8 mouse cellular contexts compared by ENCODE assay signal in the genomic region with DNA sequence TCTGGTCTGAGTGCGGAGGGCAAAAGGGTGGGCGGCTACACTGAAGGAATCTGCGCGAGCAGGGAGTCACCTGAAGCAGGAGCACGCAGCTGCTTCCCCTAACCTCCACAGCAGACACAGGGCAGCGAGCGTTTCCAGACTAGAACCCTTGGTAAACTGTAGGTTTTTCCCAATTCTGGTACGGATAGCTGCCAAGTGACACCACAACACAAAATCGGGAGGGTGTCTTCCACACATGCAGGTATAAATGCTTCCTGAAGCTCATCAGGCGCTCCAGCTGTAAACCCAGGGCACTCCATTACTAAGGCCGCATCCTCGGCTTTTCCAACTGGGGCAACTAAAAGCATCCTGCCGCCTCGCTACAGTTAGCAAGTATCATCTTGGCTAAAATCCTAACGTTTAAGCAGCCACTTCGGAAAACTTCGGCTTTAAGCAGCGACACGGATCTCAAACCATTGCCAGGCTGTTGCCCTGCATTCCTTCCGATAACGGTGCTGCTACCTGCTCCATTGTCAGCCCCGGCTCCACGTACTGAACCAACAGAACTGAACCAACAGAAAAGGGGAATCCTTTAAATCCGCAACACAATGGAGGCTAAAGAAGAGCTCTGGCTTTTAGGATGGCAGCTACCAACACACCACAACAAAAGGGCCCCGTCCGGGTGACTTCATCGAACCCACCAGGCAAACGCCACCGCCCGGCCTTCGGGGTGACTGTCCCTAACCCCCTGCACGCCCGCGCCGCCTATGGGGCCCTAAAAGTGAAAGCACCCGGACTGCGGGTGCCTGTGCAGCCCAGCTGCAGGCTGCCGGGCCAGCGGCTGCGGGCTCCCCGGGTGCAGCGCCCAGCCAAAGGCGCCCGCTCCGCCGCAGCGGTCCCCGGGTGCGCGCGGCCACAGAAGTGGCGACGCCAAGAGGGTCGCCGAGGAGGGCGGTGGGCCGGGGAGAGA. TPM values are rescaled to one million over a fixed set of nuclear protein-coding genes. Genes with fewer than 3 reads are reported as not detected.
DNase-seq lines count a peak whose midpoint lies in the region; ATAC-seq and TF ChIP-seq lines count a peak whose summit lies in the region.

No protein-coding gene starts in this region.

- H3K27me3 ChIP-seq in heart, embryonic 12.5 days (replicated peaks) = no peaks in the 10 kb centered on the region
- H3K27me3 ChIP-seq in kidney, postnatal 0 days (ENCODE audit: insufficient read depth, low read length) = no peaks in the 10 kb centered on the region
- peaks cover 24% of the 10 kb centered on the region; the same call in 1 of the 2 replicates for H3K27me3 ChIP-seq in liver, embryonic 12.5 days (replicated peaks)
- H3K27me3 ChIP-seq in splenic B cell, adult 2 months (ENCODE audit: control insufficient read depth, insufficient read depth, low read length, poor library complexity, severe bottlenecking) = no peaks in the 10 kb centered on the region; the same call in 1 of the 2 replicates

- peak; percentile 85 for DNase-seq in 416B (ENCODE audit: low read depth)
- peak; percentile 82 for DNase-seq in kidney, postnatal 0 days (ENCODE audit: low spot score)
- DNase-seq in naive thymus-derived CD4-positive, alpha-beta T cell, adult 2 months (ENCODE audit: low read depth) = peak; percentile 86
- DNase-seq in splenic B cell, adult 2 months (ENCODE audit: low read depth, low spot score) = peak; percentile 87

- peaks cover 9% of the 10 kb centered on the region; the same call in 1 of the 2 replicates for H3K36me3 ChIP-seq in heart, embryonic 12.5 days
- no peaks in the 10 kb centered on the region for H3K36me3 ChIP-seq in kidney, postnatal 0 days (ENCODE audit: insufficient read depth, low read length)
- no peaks in the 10 kb centered on the region for H3K36me3 ChIP-seq in liver, embryonic 12.5 days
- peaks cover 2% of the 10 kb centered on the region; the same call in 1 of the 2 replicates for H3K36me3 ChIP-seq in splenic B cell, adult 2 months (ENCODE audit: control insufficient read depth, insufficient read depth, low read length, poor library complexity, severe bottlenecking)

- H3K4me1 ChIP-seq in bone marrow, adult 2 months (ENCODE audit: control insufficient read depth, insufficient read depth, low read length) = peaks cover 1% of the 10 kb centered on the region; the same call in 1 of the 2 replicates
- no peaks in the 10 kb centered on the region; the same call in 1 of the 2 replicates for H3K4me1 ChIP-seq in embryonic fibroblast, embryonic 13.5 days (ENCODE audit: control insufficient read depth, insufficient read depth, low read length)
- H3K4me1 ChIP-seq in heart, embryonic 12.5 days (replicated peaks) = peaks cover 37% of the 10 kb centered on the region
- no peaks in the 10 kb centered on the region; the same call in 1 of the 2 replicates for H3K4me1 ChIP-seq in kidney, postnatal 0 days (replicated peaks; ENCODE audit: insufficient read depth, low read length)
- H3K4me1 ChIP-seq in liver, embryonic 12.5 days = peaks cover 21% of the 10 kb centered on the region

- peak; percentile 85 for ATAC-seq in heart, embryonic 12.5 days (ENCODE audit: insufficient number of reproducible peaks, low FRiP score)
- ATAC-seq in kidney, postnatal 0 days (replicated peaks; ENCODE audit: low FRiP score, low read depth) = peak; percentile 84
- ATAC-seq in liver, embryonic 12.5 days = peak; percentile 82

- TF ChIP-seq POLR2A in bone marrow, adult 2 months (IDR thresholded peaks at IDR 0.05; ENCODE audit: borderline replicate concordance, control insufficient read depth, low read depth, low read length) = no peak
- no peak for TF ChIP-seq POLR2A in embryonic fibroblast, embryonic 13.5 days (IDR thresholded peaks at IDR 0.05; ENCODE audit: low read depth, low read length)

- H3K27ac ChIP-seq in bone marrow, adult 2 months (ENCODE audit: control insufficient read depth, insufficient read depth, low read depth, low read length, poor library complexity) = peak overlapping the region; percentile 91
- peak overlapping the region; percentile 61 for H3K27ac ChIP-seq in embryonic fibroblast, embryonic 13.5 days (ENCODE audit: insufficient read depth, low read length)
- peak overlapping the region; percentile 99 for H3K27ac ChIP-seq in heart, embryonic 12.5 days (ENCODE audit: poor library complexity, severe bottlenecking)
- peak overlapping the region; percentile 99 for H3K27ac ChIP-seq in kidney, postnatal 0 days
- peak overlapping the region; percentile 82 for H3K27ac ChIP-seq in liver, embryonic 12.5 days

- peak overlapping the region; percentile 97 for H3K9ac ChIP-seq in heart, embryonic 12.5 days
- H3K9ac ChIP-seq in kidney, postnatal 0 days (ENCODE audit: low read depth, low read length) = peak overlapping the region; percentile 97
- H3K9ac ChIP-seq in liver, embryonic 12.5 days = peak overlapping the region; percentile 80

- TF ChIP-seq CTCF in bone marrow, adult 2 months (IDR thresholded peaks at IDR 0.05; ENCODE audit: control insufficient read depth, insufficient read depth, low read length) = no peak
- no peak for TF ChIP-seq CTCF in embryonic fibroblast, embryonic 13.5 days (IDR thresholded peaks at IDR 0.05; ENCODE audit: borderline replicate concordance, insufficient read depth, low read length)
- TF ChIP-seq CTCF in kidney, postnatal 0 days (IDR thresholded peaks at IDR 0.05; ENCODE audit: low read depth) = peak; percentile 33

- H3K4me3 ChIP-seq in bone marrow, adult 2 months (replicated peaks; ENCODE audit: control insufficient read depth, low read depth, low read length) = peak overlapping the region; percentile 94
- peak overlapping the region; percentile 57 for H3K4me3 ChIP-seq in embryonic fibroblast, embryonic 13.5 days (ENCODE audit: insufficient read depth, low read length)
- peak overlapping the region; percentile 94 for H3K4me3 ChIP-seq in heart, embryonic 12.5 days
- peak overlapping the region; percentile 93 for H3K4me3 ChIP-seq in kidney, postnatal 0 days (replicated peaks; ENCODE audit: low read depth, low read length)
- H3K4me3 ChIP-seq in liver, embryonic 12.5 days = peak overlapping the region; percentile 83

- peak overlapping the region; percentile 78 for H3K4me2 ChIP-seq in heart, embryonic 12.5 days
- H3K4me2 ChIP-seq in kidney, postnatal 0 days (ENCODE audit: low read length) = peak overlapping the region; percentile 91
- H3K4me2 ChIP-seq in liver, embryonic 12.5 days = peak overlapping the region; percentile 82

- WGBS in bone marrow, adult 2 months = under 1% methylated on average over 57 of the region's 57 CpGs
- WGBS in heart, embryonic 12.5 days = under 1% methylated on average over 55 of the region's 57 CpGs
- WGBS in kidney, postnatal 0 days = under 1% methylated on average over 53 of the region's 57 CpGs
- 1% methylated on average over 53 of the region's 57 CpGs for WGBS in liver, embryonic 12.5 days (ENCODE audit: insufficient replicate concordance)

- no peaks in the 10 kb centered on the region for H3K9me3 ChIP-seq in heart, embryonic 12.5 days (replicated peaks)
- no peaks in the 10 kb centered on the region for H3K9me3 ChIP-seq in kidney, postnatal 0 days (replicated peaks; ENCODE audit: low read length)
- H3K9me3 ChIP-seq in liver, embryonic 12.5 days (replicated peaks) = no peaks in the 10 kb centered on the region

RNA-seq across cellular contexts. Expression of a gene that starts 0.6 kb away (rescaled TPM):
- polyA plus RNA-seq in bone marrow, adult 2 months (2011; ENCODE audit: insufficient read depth, insufficient read length, low replicate concordance, missing spikeins) = not detected in 2 replicates
- polyA plus RNA-seq in embryonic fibroblast, embryonic 13.5 days (2011; ENCODE audit: insufficient read length, low read depth, missing spikeins) = not detected in 2 replicates
- not detected in 2 replicates for polyA plus RNA-seq in heart, embryonic 12.5 days (2016; fragmentation: Nextera tagmentation; extraction: Ambion mirVana)
- 0.96 TPM in 1 of 2 replicates, not detected in the other for polyA plus RNA-seq in kidney, postnatal 0 days (2015; fragmentation: Nextera tagmentation; extraction: Ambion mirVana)
- not detected in 2 replicates for polyA plus RNA-seq in liver, embryonic 12.5 days (2016; fragmentation: Nextera tagmentation; extraction: Ambion mirVana)

RNA-seq across cellular contexts. Expression of a gene that starts 44.9 kb away (rescaled TPM):
- 58.2 and 62.7 TPM in 2 replicates for polyA plus RNA-seq in bone marrow, adult 2 months (2011; ENCODE audit: insufficient read depth, insufficient read length, low replicate concordance, missing spikeins)
- polyA plus RNA-seq in embryonic fibroblast, embryonic 13.5 days (2011; ENCODE audit: insufficient read length, low read depth, missing spikeins) = 110 and 112 TPM in 2 replicates
- 124 and 138 TPM in 2 replicates for polyA plus RNA-seq in heart, embryonic 12.5 days (2016; fragmentation: Nextera tagmentation; extraction: Ambion mirVana)
- 192 and 199 TPM in 2 replicates for polyA plus RNA-seq in kidney, postnatal 0 days (2015; fragmentation: Nextera tagmentation; extraction: Ambion mirVana)
- 45.5 and 47.4 TPM in 2 replicates for polyA plus RNA-seq in liver, embryonic 12.5 days (2016; fragmentation: Nextera tagmentation; extraction: Ambion mirVana)

RNA-seq across cellular contexts. Expression of a gene that starts 45.0 kb away (rescaled TPM):
- polyA plus RNA-seq in bone marrow, adult 2 months (2011; ENCODE audit: insufficient read depth, insufficient read length, low replicate concordance, missing spikeins) = 81.6 and 126 TPM in 2 replicates
- 179 and 180 TPM in 2 replicates for polyA plus RNA-seq in embryonic fibroblast, embryonic 13.5 days (2011; ENCODE audit: insufficient read length, low read depth, missing spikeins)
- polyA plus RNA-seq in heart, embryonic 12.5 days (2016; fragmentation: Nextera tagmentation; extraction: Ambion mirVana) = 142 and 152 TPM in 2 replicates
- 146 and 152 TPM in 2 replicates for polyA plus RNA-seq in kidney, postnatal 0 days (2015; fragmentation: Nextera tagmentation; extraction: Ambion mirVana)
- 136 and 137 TPM in 2 replicates for polyA plus RNA-seq in liver, embryonic 12.5 days (2016; fragmentation: Nextera tagmentation; extraction: Ambion mirVana)

RNA-seq across cellular contexts. Expression of a gene that starts 56.3 kb away (rescaled TPM):
- polyA plus RNA-seq in bone marrow, adult 2 months (2011; ENCODE audit: insufficient read depth, insufficient read length, low replicate concordance, missing spikeins) = 7.7 and 14.3 TPM in 2 replicates
- 127 and 148 TPM in 2 replicates for polyA plus RNA-seq in embryonic fibroblast, embryonic 13.5 days (2011; ENCODE audit: insufficient read length, low read depth, missing spikeins)
- polyA plus RNA-seq in heart, embryonic 12.5 days (2016; fragmentation: Nextera tagmentation; extraction: Ambion mirVana) = 93.5 and 94.4 TPM in 2 replicates
- polyA plus RNA-seq in kidney, postnatal 0 days (2015; fragmentation: Nextera tagmentation; extraction: Ambion mirVana) = 94.5 and 103 TPM in 2 replicates
- polyA plus RNA-seq in liver, embryonic 12.5 days (2016; fragmentation: Nextera tagmentation; extraction: Ambion mirVana) = 24.1 and 26.3 TPM in 2 replicates

Comparison
In these comparisons a context has a peak if more than half of its experiments do, and no peak if none do; other contexts are left out.
1. Peak in every context shown above with its lines: DNase-seq, ATAC-seq, H3K4me3 ChIP-seq and H3K27ac ChIP-seq.